Comparison of ENCODE assay signal across 8 mouse cellular contexts in genomic region chr19:42779531-42780155, GRCm38 (mm10). TPM values are rescaled to one million over a fixed set of nuclear protein-coding genes. Genes with fewer than 3 reads are reported as not detected.
DNase-seq lines count a peak whose midpoint lies in the region; ATAC-seq and TF ChIP-seq lines count a peak whose summit lies in the region.

Gene Hps1 (minus strand): TSS chr19:42779978.

- H3K27me3 ChIP-seq in hindbrain, postnatal 0 days (ENCODE audit: insufficient read depth, low read length) = no peaks in the 10 kb centered on the region

- H3K9ac ChIP-seq in hindbrain, postnatal 0 days (replicated peaks; ENCODE audit: low read length) = peak within 1 kb of the TSS; percentile 67

- no peaks in the 10 kb centered on the region for H3K9me3 ChIP-seq in hindbrain, postnatal 0 days (ENCODE audit: low read length)

- peak within 1 kb of the TSS; percentile 69 for H3K4me2 ChIP-seq in hindbrain, postnatal 0 days (ENCODE audit: low read depth, low read length)

- under 1% methylated on average over 43 of the region's 43 CpGs for WGBS in hindbrain, postnatal 0 days

- TF ChIP-seq CTCF in gastrocnemius, adult 2 months (IDR thresholded peaks at IDR 0.05) = no peak
- TF ChIP-seq CTCF in hindbrain, postnatal 0 days (IDR thresholded peaks at IDR 0.05; ENCODE audit: low read depth) = peak; percentile 10; the same call in 1 of the 2 replicates
- peak; percentile 12 for TF ChIP-seq CTCF in left cerebral cortex, adult 2 months (IDR thresholded peaks at IDR 0.05)

- intact Hi-C loops in gastrocnemius, adult 2 months (cut with DNase I) = loop anchor here (10.0 kb wide), 1 partner anchor 195 kb away; no protein-coding TSS in a partner anchor
- intact Hi-C loops in left cerebral cortex, adult 2 months (cut with DNase I) = loop anchor here (10.0 kb wide), 1 partner anchor 465 kb away; no protein-coding TSS in a partner anchor

- DNase-seq in WW6 (ENCODE audit: low read depth, low spot score) = peak; percentile 76
- DNase-seq in cerebellum, postnatal 4 days (ENCODE audit: low spot score in 2 of 2) = peak; percentile 70 to 82
- peak; percentile 89 for DNase-seq in gastrocnemius, adult 2 months
- DNase-seq in hindbrain, postnatal 0 days (ENCODE audit: low spot score) = peak; percentile 93
- DNase-seq in left cerebral cortex, adult 2 months (ENCODE audit: extremely low spot score in 1 of 2, low spot score in 2 of 2) = peak; percentile 87 to 89
- peak; percentile 90 to 93 for DNase-seq in right cerebral cortex, adult 2 months (ENCODE audit: low spot score in 2 of 2)
- peak; percentile 88 for DNase-seq in urinary bladder, postnatal 14 days (ENCODE audit: low spot score)

- H3K4me1 ChIP-seq in hindbrain, postnatal 0 days (ENCODE audit: insufficient read depth, low read length) = no peaks in the 10 kb centered on the region

- H3K27ac ChIP-seq in gastrocnemius, adult 2 months = peak within 1 kb of the TSS; percentile 90
- H3K27ac ChIP-seq in hindbrain, postnatal 0 days = peak within 1 kb of the TSS; percentile 88
- peak within 1 kb of the TSS; percentile 94 for H3K27ac ChIP-seq in left cerebral cortex, adult 2 months

- ATAC-seq in hindbrain, postnatal 0 days = peak; percentile 98
- peak; percentile 93 for ATAC-seq in megakaryocyte, adult 5-6 weeks (ENCODE audit: poor library complexity, severe bottlenecking)

- no peaks in the 10 kb centered on the region for H3K36me3 ChIP-seq in hindbrain, postnatal 0 days (ENCODE audit: insufficient read depth, low read length)

- peak within 1 kb of the TSS; percentile 81 for H3K4me3 ChIP-seq in gastrocnemius, adult 2 months
- peak within 1 kb of the TSS; percentile 59 for H3K4me3 ChIP-seq in hindbrain, postnatal 0 days (ENCODE audit: low read length)
- peak within 1 kb of the TSS; percentile 71 for H3K4me3 ChIP-seq in left cerebral cortex, adult 2 months

RNA-seq across cellular contexts. Expression of gene Hps1, which starts in this region (rescaled TPM):
- under 1 TPM; 0.50 to 0.59 TPM for total RNA-seq in gastrocnemius, adult 2 months (2021)
- total RNA-seq in hindbrain, postnatal 0 days (2014; rRNA removed) = 13.6 and 22.2 TPM in 2 replicates
- polyA plus RNA-seq in hindbrain, postnatal 0 days (2015; fragmentation: Nextera tagmentation; extraction: Ambion mirVana) = 10.0 and 11.9 TPM in 2 replicates
- 10 to 100 TPM; 12.3 to 14.2 TPM for total RNA-seq in left cerebral cortex, adult 2 months (2021)
- 10.5 and 14.2 TPM in 2 replicates for total RNA-seq in megakaryocyte, adult 5-6 weeks (2015)
- 14.3 and 23.3 TPM in 2 replicates for total RNA-seq in megakaryocyte, adult 5-6 weeks (2017)

Comparison
In these comparisons a context has a peak if more than half of its experiments do, and no peak if none do; other contexts are left out.
1. Peak in every context shown above with its lines: DNase-seq, ATAC-seq, H3K4me3 ChIP-seq and H3K27ac ChIP-seq.
2. Peak in DNase-seq, H3K4me3 ChIP-seq and H3K27ac ChIP-seq in gastrocnemius, adult 2 months; RNA of the gene not detected or under 1 TPM.